Mouse (Mus musculus) midbrain, embryonic 11.5 days (tissue): Measurements from ENCODE around the gene Tstd1. TPM values are rescaled to one million over a fixed set of nuclear protein-coding genes. Genes with fewer than 3 reads are reported as not detected.

Source experiments
- ATAC-seq: fragments of 200-750 bp; cut with Nextera tagmentation; 2 replicates; pipeline ENCODE4 v1.8.0; 2017; ENCODE audit warnings: moderate TSS enrichment, moderate library complexity; ENCODE audit not compliant: low FRiP score
- DNase-seq: peaks from one replicate; pipeline ENCODE4 v3.0.0; 2015; ENCODE audit warnings: low spot score; ENCODE audit errors: missing footprints
- H3K27ac ChIP-seq: fragments of 300-500 bp; sonication (generic); 2 replicates; pipeline ENCODE4 v1.5.1; 2014; ENCODE audit warnings: low read depth, low read length
- H3K27me3 ChIP-seq: fragments of 300-500 bp; sonication (generic); 2 replicates; pipeline ENCODE4 v1.6.1; 2014; ENCODE audit warnings: mild to moderate bottlenecking, low read length, moderate library complexity, mixed read lengths; ENCODE audit not compliant: control insufficient read depth, insufficient read depth
- H3K36me3 ChIP-seq: fragments of 300-500 bp; sonication (generic); 2 replicates; pipeline ENCODE4 v1.6.1; 2014; ENCODE audit warnings: mild to moderate bottlenecking, low read length, moderate library complexity, mixed read lengths; ENCODE audit not compliant: control insufficient read depth, insufficient read depth
- H3K4me1 ChIP-seq: fragments of 300-500 bp; sonication (generic); 2 replicates; pipeline ENCODE4 v1.6.1; 2014; ENCODE audit warnings: low read length; ENCODE audit not compliant: control insufficient read depth, insufficient read depth
- H3K4me2 ChIP-seq: fragments of 300-500 bp; sonication (generic); 2 replicates; pipeline ENCODE4 v1.6.1; 2014; ENCODE audit warnings: mild to moderate bottlenecking, moderate library complexity
- H3K4me3 ChIP-seq: fragments of 300-500 bp; sonication (generic); 2 replicates; pipeline ENCODE4 v1.5.1; 2014; ENCODE audit warnings: low read depth, low read length
- H3K9ac ChIP-seq: fragments of 300-500 bp; sonication (generic); 2 replicates; pipeline ENCODE4 v1.6.1; 2014; ENCODE audit warnings: low read length
- H3K9me3 ChIP-seq: fragments of 300-500 bp; sonication (generic); 2 replicates; pipeline ENCODE4 v1.6.1; 2016; ENCODE audit warnings: low read length; ENCODE audit not compliant: control insufficient read depth
- WGBS: fragments of 180-500 bp; shearing (Covaris S2); extraction: QIAGEN DNeasy Blood & Tissue Kit; methylation state at CpG from one replicate; pipeline ENCODE4 v1.1.7; 2014; 5-methylcytosine and 5-hydroxymethylcytosine counted together
- polyA plus RNA-seq: library from polyadenylated mRNA; unstranded; fragments of >200 nt; fragmentation: Nextera tagmentation; extraction: Ambion mirVana; gene quantifications from 2 replicates; pipeline ENCODE4 v1.2.1, GENCODE M21; 2014

Gene Tstd1
- polyA plus RNA-seq, 1 experiment from 2014 or later, result 4.0 TPM

- no peaks in the 10 kb centered on the region for H3K9me3 ChIP-seq
- ATAC-seq, result no peak
- H3K9ac ChIP-seq, result no peak overlapping the region
- no peak overlapping the region for H3K4me3 ChIP-seq
- H3K4me1 ChIP-seq, result no peaks in the 10 kb centered on the region
- WGBS, result 79% methylated on average over 5 of the region's 5 CpGs
- no peaks in the 10 kb centered on the region for H3K27me3 ChIP-seq
- no peak for DNase-seq
- H3K4me2 ChIP-seq, result no peak overlapping the region
- no peak overlapping the region for H3K27ac ChIP-seq
- no peaks in the 10 kb centered on the region for H3K36me3 ChIP-seq
Observed at GRCm38 (mm10) chr1:171424638-171425037, 6.0 kb downstream of the Tstd1 start.

GRCm38 (mm10) chr1:171425126-171425525 is 6.5 kb downstream of the Tstd1 start:
- no peaks in the 10 kb centered on the region for H3K9me3 ChIP-seq
- DNase-seq, result no peak
- H3K4me1 ChIP-seq, result no peaks in the 10 kb centered on the region

GRCm38 (mm10) chr1:171432158-171432557 is 13.5 kb downstream of the Tstd1 start:
- H3K27me3 ChIP-seq, result peaks cover 9% of the 10 kb centered on the region; the same call in 1 of the 2 replicates
- no peak overlapping the region for H3K4me3 ChIP-seq
- ATAC-seq (no peak), DNase-seq (no peak)
- no peaks in the 10 kb centered on the region for H3K9me3 ChIP-seq
- peaks cover 1% of the 10 kb centered on the region; the same call in 1 of the 2 replicates for H3K4me1 ChIP-seq
- H3K9ac ChIP-seq, result no peak overlapping the region
- H3K27ac ChIP-seq, result no peak overlapping the region
- 91% methylated on average over 5 of the region's 5 CpGs for WGBS
- no peak overlapping the region for H3K4me2 ChIP-seq
- H3K36me3 ChIP-seq, result no peaks in the 10 kb centered on the region

More at GRCm38 (mm10) chr1:171425126-171425525, 6.5 kb downstream of the Tstd1 start:
- no peak overlapping the region for H3K4me2 ChIP-seq
- no peaks in the 10 kb centered on the region for H3K36me3 ChIP-seq
- no peak overlapping the region for H3K9ac ChIP-seq
- no peak overlapping the region for H3K4me3 ChIP-seq
- no peak for ATAC-seq
- H3K27ac ChIP-seq, result no peak overlapping the region
- WGBS, result 83% methylated on average over 4 of the region's 4 CpGs
- H3K27me3 ChIP-seq, result no peaks in the 10 kb centered on the region

GRCm38 (mm10) chr1:171435288-171435814 is 16.7 kb downstream of the Tstd1 start:
- no peak overlapping the region for H3K4me2 ChIP-seq
- no peaks in the 10 kb centered on the region for H3K36me3 ChIP-seq
- H3K4me3 ChIP-seq, result no peak overlapping the region
- no peak overlapping the region for H3K9ac ChIP-seq
- no peak for ATAC-seq
- no peaks in the 10 kb centered on the region for H3K9me3 ChIP-seq
- no peak for DNase-seq
- peaks cover 9% of the 10 kb centered on the region; the same call in 1 of the 2 replicates for H3K4me1 ChIP-seq
- H3K27ac ChIP-seq, result no peak overlapping the region
- peaks cover 34% of the 10 kb centered on the region for H3K27me3 ChIP-seq
- WGBS, result 72% methylated on average over 7 of the region's 7 CpGs

GRCm38 (mm10) chr1:171435974-171436373 is 17.3 kb downstream of the Tstd1 start:
- ATAC-seq (no peak), DNase-seq (no peak)
- Histone ChIP-seq H3K4me3 (no peak overlapping the region), H3K9me3 (no peaks in the 10 kb centered on the region), H3K4me2 (no peak overlapping the region), H3K27ac (no peak overlapping the region), H3K9ac (no peak overlapping the region), H3K4me1 (peaks cover 9% of the 10 kb centered on the region; the same call in 1 of the 2 replicates), H3K36me3 (no peaks in the 10 kb centered on the region), H3K27me3 (peaks cover 34% of the 10 kb centered on the region)
- 70% methylated on average over 1 of the region's 1 CpGs for WGBS

GRCm38 (mm10) chr1:171437264-171438013 is 18.8 kb downstream of the Tstd1 start, which contains the start of gene F11r:
Gene F11r, plus strand, starts transcription at chr1:171437535.
- H3K4me3 ChIP-seq, result peak within 1 kb of the TSS; percentile 27

GRCm38 (mm10) chr1:171438014-171438670 is 19.5 kb downstream of the Tstd1 start:
- Histone ChIP-seq H3K9me3 (no peaks in the 10 kb centered on the region), H3K4me2 (peak overlapping the region; percentile 46), H3K4me3 (peak overlapping the region; percentile 27), H3K36me3 (no peaks in the 10 kb centered on the region), H3K27me3 (peaks cover 34% of the 10 kb centered on the region), H3K27ac (no peak overlapping the region), H3K9ac (peak overlapping the region; percentile 47; the same call in 1 of the 2 replicates), H3K4me1 (peaks cover 9% of the 10 kb centered on the region; the same call in 1 of the 2 replicates)
- DNase-seq (peak; percentile 92), ATAC-seq (peak; percentile 51; the same call in 1 of the 2 replicates)
- whole genome bisulfite sequencing, result 6% methylated on average over 18 of the region's 18 CpGs

More at GRCm38 (mm10) chr1:171437264-171438013, 18.8 kb downstream of the Tstd1 start, which contains the start of gene F11r:
- H3K9ac ChIP-seq, result peak within 1 kb of the TSS; percentile 47; the same call in 1 of the 2 replicates
- H3K4me2 ChIP-seq, result peak within 1 kb of the TSS; percentile 46
- ATAC-seq (peak; percentile 59; the same call in 1 of the 2 replicates), DNase-seq (peak; percentile 91)
- H3K27me3 ChIP-seq, result peaks cover 34% of the 10 kb centered on the region
- peaks cover 9% of the 10 kb centered on the region; the same call in 1 of the 2 replicates for H3K4me1 ChIP-seq
- 1% methylated on average over 46 of the region's 46 CpGs for WGBS
- no peaks in the 10 kb centered on the region for H3K9me3 ChIP-seq
- H3K36me3 ChIP-seq, result no peaks in the 10 kb centered on the region
- H3K27ac ChIP-seq, result no peak within 1 kb of the TSS

GRCm38 (mm10) chr1:171439072-171439471 is 20.4 kb downstream of the Tstd1 start:
- peaks cover 9% of the 10 kb centered on the region; the same call in 1 of the 2 replicates for H3K4me1 ChIP-seq
- H3K36me3 ChIP-seq, result no peaks in the 10 kb centered on the region
- no peak overlapping the region for H3K4me2 ChIP-seq
- no peak for ATAC-seq
- 53% methylated on average over 8 of the region's 8 CpGs for WGBS
- peaks cover 34% of the 10 kb centered on the region for H3K27me3 ChIP-seq
- no peak overlapping the region for H3K27ac ChIP-seq
- no peak overlapping the region for H3K4me3 ChIP-seq
- 0 out of 2 replicates have a peak, but pooled peaks cover 3% of the 10 kb centered on the region for H3K9me3 ChIP-seq
- DNase-seq, result no peak
- no peak overlapping the region for H3K9ac ChIP-seq
